Mouse (Mus musculus) CD4-positive, CD25-positive, alpha-beta regulatory T cell, adult 2 months (primary cell): ENCODE data around the gene Thada.

ENCODE experiments used
- DNase-seq: peaks from one replicate; pipeline ENCODE4 v3.0.0-alpha.2; 2012; ENCODE audit warnings: low read depth, low spot score

Thada gene

GRCm38 (mm10) chr17:84165735-84166134, 300.3 kb downstream of the Thada start:
- DNase-seq, result no peak

- DNase-seq, result no peak
Observed at GRCm38 (mm10) chr17:84164146-84164545, 301.9 kb downstream of the Thada start.

GRCm38 (mm10) chr17:84163066-84163785, 302.8 kb downstream of the Thada start:
- DNase-seq, result peak; percentile 65

GRCm38 (mm10) chr17:84162211-84162760, 303.7 kb downstream of the Thada start:
- DNase-seq, result no peak

GRCm38 (mm10) chr17:84161231-84161854, 304.7 kb downstream of the Thada start:
- DNase-seq, result peak; percentile 45

GRCm38 (mm10) chr17:84158891-84159290, 307.1 kb downstream of the Thada start:
- no peak for DNase-seq

- DNase-seq, result no peak
Observed at GRCm38 (mm10) chr17:84158461-84158795, 307.6 kb downstream of the Thada start.

- no peak for DNase-seq
Observed at GRCm38 (mm10) chr17:84157743-84158460, 308.1 kb downstream of the Thada start.

GRCm38 (mm10) chr17:84156748-84157742, 309.0 kb downstream of the Thada start:
- DNase-seq, result peak; percentile 36

- peak; percentile 43 for DNase-seq
Observed at GRCm38 (mm10) chr17:84156227-84156573, 309.8 kb downstream of the Thada start.

- DNase-seq, result no peak
Observed at GRCm38 (mm10) chr17:84155516-84156226, 310.3 kb downstream of the Thada start.

- DNase-seq, result no peak
Observed at GRCm38 (mm10) chr17:84155029-84155338, 311.0 kb downstream of the Thada start.

- no peak for DNase-seq
Observed at GRCm38 (mm10) chr17:84154302-84155028, 311.5 kb downstream of the Thada start.

GRCm38 (mm10) chr17:84152976-84153786, 312.8 kb downstream of the Thada start:
- DNase-seq, result no peak

GRCm38 (mm10) chr17:84152206-84152975, 313.6 kb downstream of the Thada start:
- no peak for DNase-seq

GRCm38 (mm10) chr17:84151306-84151705, 314.7 kb downstream of the Thada start:
- no peak for DNase-seq

- no peak for DNase-seq
Observed at GRCm38 (mm10) chr17:84150291-84150690, 315.7 kb downstream of the Thada start.

GRCm38 (mm10) chr17:84149566-84149965, 316.4 kb downstream of the Thada start:
- no peak for DNase-seq
